16 mouse cellular contexts compared by ENCODE assay signal in genomic region chr4:35018416-35018815, GRCm38 (mm10).
"Had no signal": no experiment of that assay in that cellular context is flagged by ENCODE, and none has a peak within 500 bp of the region (broad histone marks: within the 10 kb centered on the region; RNA-seq: fewer than 3 reads in every experiment).

No protein-coding gene starts in this region.

- H3K9ac ChIP-seq: kidney, embryonic 15.5 days; liver, embryonic 13.5 days; midbrain, embryonic 13.5 days; neural tube, embryonic 13.5 days had no signal

- ATAC-seq: midbrain, embryonic 13.5 days; midbrain, embryonic 16.5 days had no signal

- H3K27me3 ChIP-seq: liver, embryonic 13.5 days; midbrain, embryonic 13.5 days; neural tube, embryonic 13.5 days had no signal

- H3K4me3 ChIP-seq: kidney, embryonic 15.5 days; liver, embryonic 13.5 days; midbrain, embryonic 13.5 days; myocyte; neural tube, embryonic 13.5 days had no signal

- H3K36me3 ChIP-seq: kidney, embryonic 15.5 days; liver, embryonic 13.5 days; midbrain, embryonic 13.5 days; neural tube, embryonic 13.5 days had no signal

- DNase-seq: kidney, adult 8-10 months; kidney, postnatal 14 days; kidney, postnatal 4 days; liver, embryonic 13.5 days; lung, adult 2 months; lung, postnatal 36 days; retina, postnatal 1 day; thymus, adult 2 months; thymus, postnatal 14 days; thymus, postnatal 4 days had no signal

- H3K4me2 ChIP-seq: kidney, embryonic 15.5 days; liver, embryonic 13.5 days; midbrain, embryonic 13.5 days; neural tube, embryonic 13.5 days had no signal

- H3K27ac ChIP-seq: kidney, embryonic 15.5 days; liver, embryonic 13.5 days; midbrain, embryonic 13.5 days; neural tube, embryonic 13.5 days; stomach, postnatal 0 days had no signal

- H3K9me3 ChIP-seq: kidney, embryonic 15.5 days; liver, embryonic 13.5 days; midbrain, embryonic 13.5 days; neural tube, embryonic 13.5 days had no signal

- H3K4me1 ChIP-seq: liver, embryonic 13.5 days; neural tube, embryonic 13.5 days had no signal
